11 mouse cellular contexts compared by ENCODE assay signal in genomic region chr13:81642491-81643149, GRCm38 (mm10). TPM values are rescaled to one million over a fixed set of nuclear protein-coding genes. Genes with fewer than 3 reads are reported as not detected.
DNase-seq lines count a peak whose midpoint lies in the region; ATAC-seq and TF ChIP-seq lines count a peak whose summit lies in the region.
"Had no signal": no experiment of that assay in that cellular context is flagged by ENCODE, and none has a peak within 500 bp of the region (broad histone marks: within the 10 kb centered on the region; RNA-seq: fewer than 3 reads in every experiment).

No protein-coding gene starts in this region.

- no peak overlapping the region for H3K9ac ChIP-seq in forebrain, embryonic 11.5 days (ENCODE audit: low read length)
- no peak overlapping the region for H3K9ac ChIP-seq in midbrain, postnatal 0 days (replicated peaks; ENCODE audit: low read length, poor library complexity, severe bottlenecking)
- peak overlapping the region; percentile 31; the same call in 1 of the 2 replicates for H3K9ac ChIP-seq in liver, embryonic 11.5 days (ENCODE audit: low read depth, low read length)
- no peak overlapping the region for H3K9ac ChIP-seq in midbrain, embryonic 14.5 days (replicated peaks; ENCODE audit: low read length)
- H3K9ac ChIP-seq: embryonic facial prominence, embryonic 15.5 days; lung, embryonic 14.5 days had no signal

- WGBS in forebrain, embryonic 10.5 days = 66% methylated on average over 7 of the region's 7 CpGs
- 60% methylated on average over 7 of the region's 7 CpGs for WGBS in forebrain, embryonic 11.5 days
- WGBS in midbrain, embryonic 10.5 days = 58% methylated on average over 7 of the region's 7 CpGs
- 41% methylated on average over 7 of the region's 7 CpGs for WGBS in midbrain, postnatal 0 days
- 34% methylated on average over 7 of the region's 7 CpGs for WGBS in liver, embryonic 11.5 days
- 38% methylated on average over 7 of the region's 7 CpGs for WGBS in midbrain, embryonic 14.5 days

- DNase-seq in forebrain, embryonic 10.5 days (ENCODE audit: extremely low spot score, low spot score) = no peak
- DNase-seq in forebrain, embryonic 11.5 days (ENCODE audit: low spot score) = no peak
- no peak for DNase-seq in midbrain, embryonic 10.5 days (ENCODE audit: low spot score)
- no peak for DNase-seq in midbrain, postnatal 0 days (ENCODE audit: low spot score)
- peak; percentile 33 for DNase-seq in liver, embryonic 11.5 days (ENCODE audit: low spot score)
- peak; percentile 24 for DNase-seq in midbrain, embryonic 14.5 days
- no peak for DNase-seq in lung, postnatal 36 days
- no peak for DNase-seq in frontal cortex, postnatal 25 days (ENCODE audit: low spot score in 2 of 2)

- no peak for TF ChIP-seq CTCF in midbrain, postnatal 0 days (IDR thresholded peaks at IDR 0.05)

- H3K36me3 ChIP-seq in forebrain, embryonic 10.5 days (replicated peaks) = no peaks in the 10 kb centered on the region
- H3K36me3 ChIP-seq in forebrain, embryonic 11.5 days (ENCODE audit: control insufficient read depth, insufficient read depth, low read length) = no peaks in the 10 kb centered on the region
- no peaks in the 10 kb centered on the region for H3K36me3 ChIP-seq in midbrain, embryonic 10.5 days
- H3K36me3 ChIP-seq in midbrain, postnatal 0 days (ENCODE audit: insufficient read depth, low read length) = no peaks in the 10 kb centered on the region
- no peaks in the 10 kb centered on the region for H3K36me3 ChIP-seq in liver, embryonic 11.5 days (ENCODE audit: control insufficient read depth, insufficient read depth, low read length)
- H3K36me3 ChIP-seq in midbrain, embryonic 14.5 days (ENCODE audit: control insufficient read depth, insufficient read depth, low read length) = no peaks in the 10 kb centered on the region
- H3K36me3 ChIP-seq: embryonic facial prominence, embryonic 15.5 days had no signal

- H3K4me1 ChIP-seq in forebrain, embryonic 10.5 days = peaks cover 45% of the 10 kb centered on the region
- H3K4me1 ChIP-seq in forebrain, embryonic 11.5 days (replicated peaks; ENCODE audit: control insufficient read depth, insufficient read depth, low read length) = peaks cover 8% of the 10 kb centered on the region
- peaks cover 56% of the 10 kb centered on the region for H3K4me1 ChIP-seq in midbrain, embryonic 10.5 days
- no peaks in the 10 kb centered on the region for H3K4me1 ChIP-seq in midbrain, postnatal 0 days (ENCODE audit: insufficient read depth, low read length)
- H3K4me1 ChIP-seq in liver, embryonic 11.5 days (replicated peaks; ENCODE audit: control insufficient read depth, insufficient read depth, low read length) = peaks cover 11% of the 10 kb centered on the region
- H3K4me1 ChIP-seq in midbrain, embryonic 14.5 days (ENCODE audit: control insufficient read depth, insufficient read depth, low read length) = peaks cover 9% of the 10 kb centered on the region; the same call in 1 of the 2 replicates

- no peaks in the 10 kb centered on the region for H3K9me3 ChIP-seq in forebrain, embryonic 10.5 days
- no peaks in the 10 kb centered on the region for H3K9me3 ChIP-seq in forebrain, embryonic 11.5 days (ENCODE audit: control insufficient read depth, low read length)
- H3K9me3 ChIP-seq in midbrain, embryonic 10.5 days (replicated peaks) = no peaks in the 10 kb centered on the region
- no peaks in the 10 kb centered on the region for H3K9me3 ChIP-seq in midbrain, postnatal 0 days (ENCODE audit: low read length)
- H3K9me3 ChIP-seq in liver, embryonic 11.5 days (ENCODE audit: control insufficient read depth, low read length) = no peaks in the 10 kb centered on the region
- H3K9me3 ChIP-seq in midbrain, embryonic 14.5 days (ENCODE audit: control insufficient read depth, low read length) = no peaks in the 10 kb centered on the region
- H3K9me3 ChIP-seq: embryonic facial prominence, embryonic 15.5 days had no signal

- ATAC-seq in forebrain, embryonic 11.5 days (replicated peaks; ENCODE audit: low FRiP score) = no peak
- no peak for ATAC-seq in midbrain, postnatal 0 days (ENCODE audit: low FRiP score)
- ATAC-seq in liver, embryonic 11.5 days (replicated peaks; ENCODE audit: low FRiP score) = peak; percentile 97
- ATAC-seq in midbrain, embryonic 14.5 days (ENCODE audit: low FRiP score, low TSS enrichment) = no peak

- H3K4me3 ChIP-seq in forebrain, embryonic 10.5 days = no peak overlapping the region
- H3K4me3 ChIP-seq in forebrain, embryonic 11.5 days (ENCODE audit: low read depth, low read length) = no peak overlapping the region
- H3K4me3 ChIP-seq in midbrain, embryonic 10.5 days = no peak overlapping the region
- no peak overlapping the region for H3K4me3 ChIP-seq in midbrain, postnatal 0 days (ENCODE audit: low read depth, low read length)
- no peak overlapping the region for H3K4me3 ChIP-seq in liver, embryonic 11.5 days (ENCODE audit: low read depth, low read length)
- no peak overlapping the region for H3K4me3 ChIP-seq in midbrain, embryonic 14.5 days (replicated peaks; ENCODE audit: low read depth, low read length)
- H3K4me3 ChIP-seq: embryonic facial prominence, embryonic 15.5 days; gastrocnemius, adult 2 months had no signal

- H3K27ac ChIP-seq in forebrain, embryonic 10.5 days = peak overlapping the region; percentile 66
- H3K27ac ChIP-seq in forebrain, embryonic 11.5 days (ENCODE audit: low read depth, low read length) = no peak overlapping the region
- peak overlapping the region; percentile 78 for H3K27ac ChIP-seq in midbrain, embryonic 10.5 days (replicated peaks)
- H3K27ac ChIP-seq in midbrain, postnatal 0 days (ENCODE audit: low read depth, low read length) = no peak overlapping the region
- peak overlapping the region; percentile 89 for H3K27ac ChIP-seq in liver, embryonic 11.5 days (ENCODE audit: low read depth, low read length)
- no peak overlapping the region for H3K27ac ChIP-seq in midbrain, embryonic 14.5 days (replicated peaks; ENCODE audit: low read depth, low read length)
- H3K27ac ChIP-seq: embryonic facial prominence, embryonic 15.5 days; gastrocnemius, adult 2 months had no signal

- H3K4me2 ChIP-seq in forebrain, embryonic 11.5 days (ENCODE audit: low read depth, low read length, severe bottlenecking) = no peak overlapping the region
- no peak overlapping the region for H3K4me2 ChIP-seq in midbrain, postnatal 0 days (ENCODE audit: low read depth, low read length, poor library complexity, severe bottlenecking)
- peak overlapping the region; percentile 57 for H3K4me2 ChIP-seq in liver, embryonic 11.5 days
- H3K4me2 ChIP-seq in midbrain, embryonic 14.5 days (ENCODE audit: low read length) = no peak overlapping the region
- H3K4me2 ChIP-seq: embryonic facial prominence, embryonic 15.5 days; lung, embryonic 14.5 days had no signal

- no peaks in the 10 kb centered on the region for H3K27me3 ChIP-seq in forebrain, embryonic 10.5 days (ENCODE audit: poor library complexity, severe bottlenecking)
- H3K27me3 ChIP-seq in forebrain, embryonic 11.5 days (ENCODE audit: control insufficient read depth, insufficient read depth, low read length) = no peaks in the 10 kb centered on the region
- no peaks in the 10 kb centered on the region for H3K27me3 ChIP-seq in midbrain, embryonic 10.5 days (ENCODE audit: low read depth, poor library complexity, severe bottlenecking)
- no peaks in the 10 kb centered on the region for H3K27me3 ChIP-seq in midbrain, postnatal 0 days (ENCODE audit: insufficient read depth, low read length)
- H3K27me3 ChIP-seq in liver, embryonic 11.5 days (replicated peaks; ENCODE audit: control insufficient read depth, insufficient read depth, low read length) = no peaks in the 10 kb centered on the region
- H3K27me3 ChIP-seq in midbrain, embryonic 14.5 days (ENCODE audit: control insufficient read depth, insufficient read depth, low read length) = no peaks in the 10 kb centered on the region
- H3K27me3 ChIP-seq: embryonic facial prominence, embryonic 15.5 days had no signal

RNA-seq across cellular contexts. Expression of gene Adgrv1, which starts 9.7 kb away (rescaled TPM):
- 28.1 and 30.3 TPM in 2 replicates for polyA plus RNA-seq in forebrain, embryonic 10.5 days (2016; fragmentation: Nextera tagmentation; extraction: Ambion mirVana)
- polyA plus RNA-seq in forebrain, embryonic 11.5 days (2014; fragmentation: Nextera tagmentation; extraction: Ambion mirVana) = 36.9 and 41.9 TPM in 2 replicates
- 47.3 and 51.2 TPM in 2 replicates for polyA plus RNA-seq in midbrain, embryonic 10.5 days (2016; fragmentation: Nextera tagmentation; extraction: Ambion mirVana)
- total RNA-seq in midbrain, postnatal 0 days (2014; rRNA removed) = 6.8 and 13.2 TPM in 2 replicates
- polyA plus RNA-seq in midbrain, postnatal 0 days (2015; fragmentation: Nextera tagmentation; extraction: Ambion mirVana) = 2.7 and 3.9 TPM in 2 replicates
- 0.40 and 0.58 TPM in 2 replicates for polyA plus RNA-seq in liver, embryonic 11.5 days (2014; fragmentation: Nextera tagmentation; extraction: Ambion mirVana)
- polyA plus RNA-seq in midbrain, embryonic 14.5 days (2014; fragmentation: Nextera tagmentation; extraction: Ambion mirVana) = 9.4 and 16.7 TPM in 2 replicates
- total RNA-seq: gastrocnemius, adult 2 months had no signal

RNA-seq across cellular contexts. Expression of gene Lysmd3, which starts 14.8 kb away (rescaled TPM):
- polyA plus RNA-seq in forebrain, embryonic 10.5 days (2016; fragmentation: Nextera tagmentation; extraction: Ambion mirVana) = 20.3 and 24.7 TPM in 2 replicates
- 24.8 and 25.9 TPM in 2 replicates for polyA plus RNA-seq in forebrain, embryonic 11.5 days (2014; fragmentation: Nextera tagmentation; extraction: Ambion mirVana)
- polyA plus RNA-seq in midbrain, embryonic 10.5 days (2016; fragmentation: Nextera tagmentation; extraction: Ambion mirVana) = 26.4 and 26.8 TPM in 2 replicates
- 15.6 and 27.1 TPM in 2 replicates for total RNA-seq in midbrain, postnatal 0 days (2014; rRNA removed)
- polyA plus RNA-seq in midbrain, postnatal 0 days (2015; fragmentation: Nextera tagmentation; extraction: Ambion mirVana) = 11.2 and 13.7 TPM in 2 replicates
- polyA plus RNA-seq in liver, embryonic 11.5 days (2014; fragmentation: Nextera tagmentation; extraction: Ambion mirVana) = 22.4 and 29.3 TPM in 2 replicates
- 16.6 and 25.8 TPM in 2 replicates for polyA plus RNA-seq in midbrain, embryonic 14.5 days (2014; fragmentation: Nextera tagmentation; extraction: Ambion mirVana)

Comparison
In these comparisons a context has a peak if more than half of its experiments do, and no peak if none do; other contexts are left out.
1. DNase-seq: peak in liver, embryonic 11.5 days (single experiment) and midbrain, embryonic 14.5 days (single experiment); none in forebrain, embryonic 10.5 days (single experiment), forebrain, embryonic 11.5 days (single experiment), midbrain, embryonic 10.5 days (single experiment), midbrain, postnatal 0 days (single experiment), lung, postnatal 36 days (single experiment) and frontal cortex, postnatal 25 days (0 of 2).
2. H3K27ac ChIP-seq: peak in forebrain, embryonic 10.5 days (single experiment), midbrain, embryonic 10.5 days (single experiment) and liver, embryonic 11.5 days (single experiment); none in forebrain, embryonic 11.5 days (single experiment), midbrain, postnatal 0 days (single experiment) and midbrain, embryonic 14.5 days (single experiment).